Mouse (Mus musculus): ENCODE results near the gene Haus3.
A peak's percentile ranks its signal among the peaks of the same experiment; 100 is the strongest.

The Haus3 gene

DNA sequence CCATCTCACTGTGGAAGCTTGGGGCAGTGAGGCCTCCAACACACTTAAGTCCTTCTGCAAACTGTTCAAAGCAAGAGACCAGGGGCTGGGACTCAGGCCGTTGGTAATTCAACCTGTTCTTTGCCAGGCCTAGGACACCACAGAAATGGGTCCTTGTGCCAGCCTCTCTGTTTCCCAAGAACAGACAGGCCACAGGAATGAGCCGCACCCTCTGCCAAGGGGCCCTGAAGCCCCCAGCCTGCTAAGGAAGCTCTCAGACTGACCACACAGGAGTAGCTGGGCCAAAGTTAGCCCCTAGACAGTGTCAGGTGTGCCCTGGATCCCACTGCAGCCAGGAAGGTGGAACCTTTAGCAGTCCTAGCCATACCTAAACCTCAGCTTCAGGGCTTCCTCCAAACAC, 17.1 kb upstream of the Haus3 start:
- peak; percentile 43 for DNase-seq (ENCODE audit: low spot score)

DNA sequence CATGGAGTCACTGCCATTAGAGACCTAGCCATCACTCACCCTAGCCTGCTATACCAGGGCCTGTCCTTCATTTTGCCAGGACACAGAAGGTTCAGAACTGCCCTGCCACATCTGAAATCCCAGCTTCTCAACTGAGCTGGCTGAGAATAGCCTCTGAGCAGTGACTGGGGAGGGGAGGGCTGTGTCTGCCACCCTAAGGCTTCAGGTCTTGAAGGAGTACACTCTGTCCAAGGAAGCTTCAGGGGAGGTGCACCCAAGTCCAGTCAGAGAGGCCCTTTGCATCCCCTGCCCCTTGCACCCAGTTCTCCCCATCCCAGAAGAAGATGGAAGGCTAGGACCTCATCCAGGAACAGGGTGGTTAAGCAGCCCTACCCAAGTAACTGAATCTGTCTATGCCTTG, 16.5 kb upstream of the Haus3 start:
- DNase-seq (ENCODE audit: low spot score) = peak; percentile 36

DNA sequence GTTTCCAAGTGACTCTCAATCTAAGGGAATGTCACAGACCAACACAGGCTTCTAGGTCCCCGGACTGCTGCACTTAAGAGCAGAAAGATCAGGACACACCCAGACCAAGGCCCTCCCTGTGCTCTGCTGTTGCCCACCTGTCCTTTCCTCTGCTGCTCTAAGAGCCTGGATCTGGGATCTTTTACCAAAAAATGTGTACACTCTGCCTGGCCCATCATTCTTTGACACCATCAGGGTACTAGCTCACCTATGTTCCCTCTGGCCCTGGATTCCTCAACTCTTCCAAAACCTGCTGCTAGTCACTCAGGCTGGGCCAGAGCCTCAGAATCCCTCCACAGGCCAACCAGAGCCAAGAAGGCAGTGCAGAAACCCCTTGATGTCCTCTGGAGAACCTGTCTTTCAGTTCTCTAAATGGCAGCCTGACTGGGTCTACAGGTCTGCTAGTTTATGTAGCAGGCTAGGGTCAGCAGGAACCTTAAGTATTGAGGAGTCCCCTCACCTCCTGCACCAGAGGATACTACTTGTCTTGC, 15.8 kb upstream of the Haus3 start:
- peak; percentile 30 for DNase-seq (ENCODE audit: low spot score)

DNA sequence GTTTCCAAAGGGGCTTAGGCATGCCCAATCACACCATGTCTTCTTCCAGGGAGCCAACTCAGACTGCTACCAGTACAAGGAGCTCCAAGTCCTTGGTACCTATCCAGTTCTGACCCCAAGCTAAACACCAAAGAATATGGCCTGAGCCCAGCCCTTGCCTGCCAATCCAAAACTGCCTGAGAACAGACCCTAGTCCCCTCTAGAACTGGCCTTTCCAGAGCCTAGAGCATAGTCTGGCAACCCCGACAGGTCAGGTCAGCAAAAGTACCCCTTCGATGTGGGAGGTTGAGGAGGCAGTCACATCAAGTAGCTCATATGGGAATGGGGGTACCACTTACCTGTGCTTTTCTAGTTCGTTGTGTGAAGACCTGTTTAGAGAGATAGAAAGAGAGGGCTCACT, 14.6 kb upstream of the Haus3 start:
- peak; percentile 26 for DNase-seq (ENCODE audit: low spot score)

DNA sequence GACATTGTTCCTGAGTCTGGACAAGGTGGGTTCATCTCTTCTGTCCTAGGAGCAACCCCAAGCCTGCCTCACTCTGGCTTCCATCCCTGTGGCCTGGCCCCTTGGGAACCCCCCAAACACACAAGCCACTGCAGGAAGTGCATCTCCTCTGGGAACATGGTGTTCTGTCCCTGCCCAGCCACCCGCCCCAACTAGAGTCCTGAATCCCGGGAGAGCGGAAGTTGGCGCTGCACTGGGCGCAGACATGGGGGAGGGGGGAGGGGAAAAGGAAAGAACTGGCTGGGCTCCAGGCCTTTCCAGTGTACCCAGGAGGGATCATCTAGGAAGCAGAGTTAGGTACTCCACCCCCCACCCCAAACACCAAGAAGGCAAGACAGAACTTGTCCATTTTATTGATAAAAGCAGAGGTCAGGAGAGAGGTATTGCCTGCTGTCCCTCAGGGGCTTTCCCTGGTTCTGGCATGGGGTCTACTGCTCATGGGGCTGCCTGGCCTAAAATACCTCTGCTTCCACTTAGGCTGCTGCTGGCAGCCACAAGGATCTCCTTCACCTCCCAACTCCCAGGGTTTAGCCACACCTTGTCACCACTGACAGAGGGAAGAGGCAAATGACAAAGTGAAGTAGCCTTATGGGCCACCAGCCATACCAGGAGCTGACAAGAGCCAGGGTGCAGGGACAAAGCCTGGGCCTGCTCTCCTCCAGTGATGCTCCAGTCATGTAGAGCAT, 14.0 kb upstream of the Haus3 start:
- DNase-seq (ENCODE audit: low spot score) = peak; percentile 49

DNA sequence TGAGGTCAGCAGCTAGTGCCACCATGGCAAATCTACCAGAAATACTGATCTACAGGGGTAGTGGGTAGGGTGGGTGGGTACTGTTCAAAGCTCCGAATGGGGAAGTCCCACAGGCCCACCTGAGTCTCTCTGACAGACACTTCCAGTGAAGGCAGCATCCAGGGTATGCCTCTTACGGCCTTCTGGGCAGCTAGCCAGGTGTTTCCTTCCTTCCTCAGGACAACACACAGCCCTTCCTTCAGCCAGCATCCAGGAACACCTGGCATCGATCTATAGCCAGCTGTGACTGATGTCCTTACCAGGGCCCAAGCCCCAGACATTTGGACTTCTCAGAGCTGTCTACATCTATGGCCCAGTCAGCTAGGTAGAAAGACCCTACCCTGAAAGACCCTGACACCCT, 13.2 kb upstream of the Haus3 start:
- peak; percentile 52 for DNase-seq (ENCODE audit: low spot score)

DNA sequence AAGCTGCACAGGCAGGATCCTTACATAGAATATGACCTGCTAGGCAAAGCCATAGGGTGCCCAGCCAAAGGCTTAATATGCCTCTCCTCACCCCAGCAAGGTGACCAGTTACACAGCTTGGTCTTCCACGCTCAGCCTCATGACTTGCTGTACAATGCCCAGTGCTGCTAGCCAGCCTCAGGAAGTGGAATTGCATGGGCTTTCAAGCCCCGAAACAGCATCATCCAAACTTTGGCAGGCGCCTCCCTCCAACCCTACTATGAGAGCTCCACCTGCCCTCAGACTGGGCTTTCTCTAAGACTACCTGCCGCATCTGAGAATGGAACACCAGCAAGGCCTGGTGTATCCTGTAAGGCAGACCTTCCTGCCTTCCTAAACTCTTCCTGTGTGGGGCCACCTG, 8.5 kb upstream of the Haus3 start:
- no peak for DNase-seq (ENCODE audit: low spot score)

DNA sequence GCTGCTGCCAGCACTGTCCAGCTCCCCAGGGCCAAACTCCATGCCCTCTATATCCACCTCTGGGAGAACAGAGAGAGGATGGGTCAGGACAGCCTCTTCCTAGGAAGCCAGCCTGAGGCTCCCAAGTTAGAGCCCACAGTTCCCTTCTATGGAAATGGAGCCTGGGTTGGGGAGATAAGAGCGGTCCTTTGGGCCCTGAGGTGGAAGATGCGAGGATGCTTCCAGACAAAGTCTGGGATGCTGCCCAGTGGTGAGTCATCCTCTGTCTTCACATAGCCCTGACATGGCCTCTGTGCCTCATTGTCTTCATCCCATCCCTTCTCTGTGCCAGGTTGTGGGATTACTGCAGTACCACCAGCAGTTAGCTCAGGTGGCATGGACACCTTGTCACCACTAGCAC, 7.8 kb upstream of the Haus3 start:
- DNase-seq (ENCODE audit: low spot score) = peak; percentile 38

DNA sequence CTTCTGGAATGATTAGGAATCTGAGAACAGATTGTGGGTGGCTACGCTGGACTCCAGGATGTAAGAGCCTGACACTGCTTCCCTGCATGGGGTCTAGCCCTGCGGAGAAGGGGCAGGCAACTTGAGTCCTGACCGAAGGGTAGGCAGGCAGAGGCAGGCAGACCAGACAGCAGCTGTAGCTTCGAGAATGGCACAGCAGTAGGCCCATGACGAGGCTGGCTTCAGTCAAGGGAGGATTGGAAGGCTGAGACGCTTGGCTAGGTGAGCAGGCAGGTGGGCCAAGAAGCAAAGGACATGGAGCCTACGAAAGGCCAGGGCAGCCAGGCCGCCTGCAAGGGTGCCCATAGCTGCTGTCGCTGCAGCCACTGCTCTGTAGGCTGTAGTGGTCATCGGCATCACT, 7.4 kb upstream of the Haus3 start:
- no peak for DNase-seq (ENCODE audit: low spot score)

DNA sequence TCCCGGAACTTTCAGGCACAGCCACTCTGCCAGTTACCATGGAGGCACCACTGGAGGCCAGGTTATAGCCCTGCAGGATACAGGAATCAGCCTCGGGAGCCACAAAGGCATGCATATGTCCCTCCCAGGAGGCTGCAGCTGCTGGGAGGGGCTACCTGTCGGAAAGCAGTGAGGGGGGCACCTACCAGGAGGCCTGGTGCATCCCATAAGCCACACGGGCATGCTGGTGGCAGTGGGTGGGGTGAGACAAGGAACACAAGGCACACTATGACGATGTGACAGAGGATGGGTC, 6.0 kb upstream of the Haus3 start:
- DNase-seq (ENCODE audit: low spot score) = no peak

DNA sequence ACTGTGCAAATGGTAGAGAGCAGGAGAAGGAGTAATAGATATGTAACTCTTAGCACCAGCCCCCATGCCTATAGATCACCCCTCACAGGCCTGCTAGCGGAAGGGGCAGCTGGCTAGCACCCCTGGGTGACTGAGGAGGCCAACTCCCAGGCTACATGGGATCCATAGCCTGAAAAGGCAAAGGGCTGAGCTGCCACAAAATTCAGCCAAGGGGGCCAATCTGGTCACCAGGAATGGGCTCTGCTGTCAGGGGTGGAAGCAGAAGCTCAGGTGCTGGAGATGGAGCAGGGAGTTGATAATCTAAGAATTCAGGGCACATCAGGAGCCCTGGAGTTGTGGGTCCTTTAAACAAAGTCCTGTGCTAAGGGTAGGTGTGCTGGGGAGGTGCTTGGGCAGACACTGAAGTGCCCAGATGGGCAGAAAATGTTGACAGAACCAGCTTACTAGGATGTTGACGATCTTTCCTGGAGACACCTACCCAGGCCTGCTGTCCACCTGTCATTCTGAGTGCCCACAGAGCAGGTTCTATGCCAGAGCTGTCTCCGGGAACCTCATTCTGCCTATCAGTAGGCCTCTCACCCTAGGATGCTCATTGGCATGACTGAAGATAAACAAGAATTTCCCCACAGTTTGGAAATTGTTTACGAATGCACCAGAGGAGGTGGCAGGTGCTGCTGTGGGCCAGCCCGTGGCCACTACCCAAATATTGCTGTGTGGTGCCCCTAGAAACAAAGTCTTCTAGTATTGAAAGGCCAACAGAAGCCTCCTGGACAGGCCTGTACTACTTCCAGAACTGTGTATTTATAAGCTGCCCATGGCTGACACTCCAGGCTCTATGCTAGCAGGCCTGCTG, 5.4 kb upstream of the Haus3 start:
- peak; percentile 38 for DNase-seq (ENCODE audit: low spot score)

DNA sequence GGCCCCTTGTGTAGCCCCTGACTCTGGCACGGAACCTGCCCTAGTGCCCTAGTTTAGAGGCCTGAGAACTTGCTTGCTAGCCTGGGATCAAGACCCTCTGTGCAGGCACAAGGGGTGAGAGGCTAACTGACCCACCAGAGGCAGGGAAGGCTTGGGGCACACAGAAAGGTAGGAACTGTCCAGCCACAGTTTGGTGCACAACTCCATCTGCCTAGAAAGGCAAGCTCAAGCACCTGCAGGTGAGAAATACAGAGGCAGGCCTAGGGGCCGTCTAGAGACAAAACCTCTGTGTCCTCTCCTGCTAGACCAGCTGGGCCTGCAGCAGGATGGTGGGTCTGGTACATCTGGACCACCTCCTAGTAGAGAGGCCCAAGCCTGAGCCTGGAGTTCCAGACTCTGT, 4.7 kb upstream of the Haus3 start:
- peak; percentile 43 for DNase-seq (ENCODE audit: low spot score)

DNA sequence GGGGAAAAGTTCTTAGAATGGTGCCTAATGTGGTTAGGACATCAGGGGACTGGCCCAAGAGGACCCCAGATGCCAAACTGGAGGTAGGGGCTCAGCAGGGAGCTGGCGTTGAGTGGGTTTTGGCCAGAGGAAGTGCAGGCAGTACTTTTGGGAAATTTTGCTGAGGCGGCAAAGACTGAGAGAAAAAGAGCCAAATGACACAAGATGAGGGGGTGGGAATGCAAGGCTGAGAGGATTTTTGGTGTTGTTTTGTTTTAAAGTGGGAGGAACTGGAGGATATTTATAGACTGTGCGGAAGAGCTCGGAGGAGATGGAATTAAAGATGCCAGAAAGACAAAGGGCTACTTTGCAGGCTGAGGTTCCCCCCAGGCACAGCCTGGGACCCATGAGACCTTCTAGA, 1.4 kb upstream of the Haus3 start:
- DNase-seq (ENCODE audit: low spot score) = peak; percentile 46

DNA sequence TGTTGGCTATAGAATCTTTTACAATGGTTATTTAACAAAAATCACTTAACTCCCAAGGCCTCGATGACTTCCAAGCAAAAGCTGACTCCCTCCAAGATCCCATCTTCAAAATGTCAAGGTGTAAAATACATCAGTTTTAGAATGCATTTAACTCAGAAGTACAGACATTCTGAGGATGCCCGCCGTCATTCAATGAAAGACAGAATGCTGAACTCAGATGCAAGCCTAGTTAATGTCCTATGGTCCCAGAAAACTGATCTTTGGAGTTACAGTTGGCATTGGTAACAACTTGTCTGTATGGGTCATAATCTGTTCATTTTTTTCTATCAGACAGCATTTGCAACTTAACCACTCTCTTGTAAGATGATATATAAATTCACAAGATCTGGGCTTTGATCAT, 627 bp upstream of the Haus3 start:
- no peak for DNase-seq (ENCODE audit: low spot score)

DNA sequence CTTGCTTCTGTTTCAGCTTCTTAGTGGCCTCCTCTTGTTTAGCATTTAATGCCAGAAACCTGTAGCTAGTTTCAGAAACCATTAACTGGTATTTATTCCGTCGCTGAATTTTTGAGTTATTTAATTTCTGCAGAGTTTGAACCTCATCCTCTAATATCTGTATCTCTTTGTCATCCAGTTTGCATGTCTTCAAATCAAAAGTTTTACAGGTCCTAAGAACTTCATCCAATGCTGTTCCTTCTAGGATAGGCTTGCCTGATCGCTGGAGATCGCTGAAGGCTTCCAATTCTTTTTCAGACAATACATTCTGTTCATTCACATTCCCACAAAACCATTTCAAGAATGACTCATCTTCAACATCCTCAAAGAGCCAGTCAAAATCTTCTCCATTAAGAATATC, 1.5 kb downstream of the Haus3 start:
- DNase-seq (ENCODE audit: low spot score) = no peak

DNA sequence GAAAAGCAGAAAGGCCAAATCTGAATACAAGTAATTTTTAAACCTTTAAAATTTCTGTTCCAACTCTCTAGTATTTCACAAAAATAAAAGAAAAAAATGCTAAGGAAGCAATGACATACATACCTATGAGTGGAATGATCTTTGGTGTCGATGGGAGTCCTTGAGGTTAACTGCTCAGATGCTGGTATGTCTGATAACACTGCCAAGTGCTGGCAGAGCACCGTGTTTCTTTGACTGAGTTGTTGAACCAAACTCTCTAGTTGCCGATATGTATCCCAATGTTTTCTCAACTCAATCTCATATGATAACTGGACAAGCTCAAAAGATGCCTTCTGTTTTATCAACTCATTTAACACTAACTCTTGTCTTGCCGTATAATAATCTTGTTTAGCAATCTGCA, 3.5 kb downstream of the Haus3 start:
- DNase-seq (ENCODE audit: low spot score) = no peak

DNA sequence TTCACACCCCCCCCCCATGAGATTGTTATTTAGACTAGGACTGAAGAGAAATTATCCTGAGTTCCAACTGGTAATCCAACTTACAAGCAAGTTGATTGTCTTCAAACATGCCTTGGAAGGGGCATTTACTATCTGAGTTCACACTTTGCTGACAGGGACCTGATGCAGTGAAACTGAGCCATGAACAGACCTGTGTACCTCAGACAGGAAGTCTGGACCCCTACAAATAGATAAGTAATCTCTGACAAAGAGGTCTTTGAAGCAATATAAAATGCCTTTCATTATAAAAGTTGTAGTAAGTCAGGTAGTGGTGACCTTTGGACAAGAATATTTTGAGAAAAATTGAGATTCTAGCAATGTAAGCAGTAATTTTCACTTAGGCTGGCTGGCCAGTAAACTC, 20.9 kb downstream of the Haus3 start:
- DNase-seq (ENCODE audit: low spot score) = no peak

DNA sequence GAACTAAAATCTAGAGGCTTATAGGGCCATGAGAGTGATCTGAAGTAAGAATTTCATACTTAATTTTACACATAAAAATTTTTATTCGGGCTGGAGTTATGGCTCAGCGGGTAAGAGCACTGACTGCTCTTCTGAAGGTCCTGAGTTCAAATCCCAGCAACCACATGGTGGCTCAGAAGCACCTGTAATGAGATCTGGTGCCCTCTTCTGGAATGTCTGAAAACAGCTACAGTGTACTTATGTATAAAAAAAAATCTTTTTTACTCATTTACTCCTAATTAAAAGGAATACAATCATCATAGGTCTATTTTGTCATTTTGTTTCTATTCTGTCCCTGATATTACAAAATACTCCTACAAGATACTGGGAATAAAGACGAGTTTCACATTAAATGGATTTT, 21.8 kb downstream of the Haus3 start:
- no peak for DNase-seq (ENCODE audit: low spot score)

DNA sequence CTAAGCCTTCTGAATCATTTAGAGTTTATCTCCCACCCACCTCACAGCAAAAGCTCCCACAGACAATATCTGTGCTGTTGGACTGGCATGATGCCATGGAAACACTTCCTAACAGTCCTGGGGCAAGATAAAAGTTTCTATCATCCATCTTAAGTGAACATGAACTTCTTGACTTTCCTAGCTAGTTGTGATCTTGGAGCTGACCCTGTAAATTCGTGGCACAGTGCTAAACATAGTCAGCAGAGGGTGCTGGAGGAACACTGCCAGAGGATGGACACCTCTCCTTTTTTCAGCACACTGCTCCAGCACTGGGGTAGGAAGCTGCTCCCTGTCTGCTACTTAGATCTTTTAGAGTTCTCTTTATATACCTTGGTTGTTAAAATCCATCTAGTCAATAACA, 29.6 kb downstream of the Haus3 start:
- DNase-seq (ENCODE audit: low spot score) = peak; percentile 57

DNA sequence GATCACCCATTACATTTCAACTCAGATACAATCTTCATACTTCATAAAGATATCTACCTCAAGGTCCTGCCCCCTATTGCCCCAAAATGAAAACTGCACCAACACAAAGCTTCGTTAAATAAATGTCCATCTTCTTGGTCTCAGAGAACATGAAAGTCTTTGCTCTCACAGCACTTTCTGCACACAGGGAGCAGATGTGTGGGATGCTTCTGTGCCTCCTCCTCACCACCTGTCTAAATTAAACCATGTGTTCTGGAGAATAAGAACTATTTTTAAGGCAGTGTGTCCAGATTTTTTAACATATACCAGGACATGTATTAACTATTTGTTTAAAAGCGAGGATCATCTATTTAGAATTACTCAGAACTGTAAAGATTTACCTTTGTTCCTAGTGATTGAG, 36.6 kb downstream of the Haus3 start:
- no peak for DNase-seq (ENCODE audit: low spot score)

DNA sequence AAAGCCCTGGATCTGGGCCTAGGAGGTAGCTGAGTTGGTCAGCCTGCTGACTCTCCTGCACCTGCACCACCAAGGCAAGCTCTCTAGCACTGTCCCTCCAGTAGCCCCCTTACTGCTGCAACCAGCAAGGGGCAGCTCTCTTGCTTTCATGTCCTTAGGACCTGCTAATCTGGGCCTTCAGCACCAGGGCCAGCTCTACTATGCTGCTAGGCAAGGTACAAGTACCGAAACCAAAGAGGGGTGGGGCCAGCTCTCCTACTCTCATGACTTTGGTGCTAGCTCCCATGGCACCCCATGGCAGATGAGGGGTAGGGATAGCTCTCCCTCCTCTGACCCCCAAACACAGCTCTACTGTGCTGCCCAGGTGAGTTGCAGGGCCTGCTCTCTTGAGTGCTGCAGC, 45.2 kb downstream of the Haus3 start:
- DNase-seq (ENCODE audit: low spot score) = no peak

DNA sequence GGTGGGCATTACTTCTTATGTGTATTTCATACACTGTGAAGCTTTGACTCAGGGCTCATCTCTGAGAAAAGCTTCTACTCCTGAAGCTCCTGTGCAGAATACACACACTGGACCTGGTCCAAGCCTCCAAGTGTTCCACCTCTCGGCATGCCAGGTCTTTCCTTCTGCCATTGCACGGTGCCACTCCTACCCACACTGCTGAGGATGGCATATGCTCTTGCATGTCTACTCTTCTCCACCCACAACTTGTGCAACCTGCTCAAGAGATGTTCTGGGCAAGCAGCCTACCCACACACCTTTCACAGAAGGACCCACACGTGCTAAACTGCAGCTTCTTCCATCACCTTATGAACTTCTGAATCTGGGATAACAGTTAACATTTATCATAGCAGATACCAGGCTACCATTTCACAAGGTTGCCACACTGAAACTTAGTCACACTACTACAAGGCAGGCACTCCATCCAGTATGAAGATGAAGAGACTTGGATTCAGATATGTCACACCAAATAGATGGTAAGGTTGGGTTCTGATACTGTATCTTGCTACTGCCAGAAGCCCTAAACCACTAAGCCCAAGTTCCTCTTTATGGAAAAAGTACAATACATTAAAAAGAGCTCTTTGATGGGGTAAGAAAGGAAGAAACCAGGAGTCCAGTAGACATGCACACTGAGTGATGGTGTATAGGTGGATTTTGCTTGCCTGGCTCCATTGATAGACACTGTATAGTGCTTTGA, 50.0 kb downstream of the Haus3 start:
- no peak for DNase-seq (ENCODE audit: low spot score)

DNA sequence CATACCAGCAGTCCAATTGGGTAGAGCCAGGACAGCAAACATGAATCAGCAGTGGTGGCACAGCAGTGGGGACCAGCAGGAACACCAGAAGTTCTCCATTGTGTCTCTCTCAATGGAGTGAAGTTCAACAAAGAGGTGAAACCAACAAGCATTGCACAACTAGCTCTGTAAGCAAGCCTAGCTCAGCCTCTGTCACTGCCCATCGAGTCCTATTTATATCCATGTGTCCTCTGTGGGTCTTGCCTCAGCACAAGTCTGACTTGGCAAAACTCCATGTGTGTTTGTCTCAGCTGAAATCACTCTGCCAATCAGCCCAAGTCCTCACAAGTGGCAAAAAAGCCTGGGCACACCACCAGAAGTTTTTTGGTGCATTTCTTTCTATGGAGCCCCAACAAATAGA, 63.6 kb downstream of the Haus3 start:
- DNase-seq (ENCODE audit: low spot score) = no peak

Data from testis, postnatal 10 days (tissue).